Mouse (Mus musculus): ENCODE data around the gene Bcl2. TPM values are rescaled to one million over a fixed set of nuclear protein-coding genes. Genes with fewer than 3 reads are reported as not detected.
A peak's percentile ranks its signal among the peaks of the same experiment; 100 is the strongest.

The Bcl2 gene
- polyA plus RNA-seq, 1 experiment from 2014 or later: 8.1 TPM

DNA sequence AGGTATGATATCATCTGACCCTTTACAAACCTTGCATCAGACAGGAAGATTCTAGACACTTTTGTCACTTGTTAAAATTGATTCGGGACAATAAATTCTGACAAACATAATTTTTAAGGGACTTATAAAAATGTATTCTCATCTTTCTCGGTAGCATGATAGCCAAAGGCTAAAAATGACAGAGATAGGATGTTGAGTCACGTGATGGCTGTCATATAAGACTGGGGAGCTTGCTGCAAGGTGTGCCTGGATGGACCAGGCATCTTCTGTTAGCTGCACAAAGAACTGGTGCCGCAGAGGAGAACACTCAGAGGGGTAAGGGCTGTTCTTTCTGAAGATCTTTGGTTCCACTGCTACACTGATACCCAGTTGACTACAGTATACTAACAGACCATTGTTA, 112.8 kb downstream of the Bcl2 start:
- no peak overlapping the region for H3K27ac ChIP-seq
- H3K4me1 ChIP-seq: peaks cover 11% of the 10 kb centered on the region
- H3K9me3 ChIP-seq: no peaks in the 10 kb centered on the region
- no peak for DNase-seq (ENCODE audit: extremely low spot score, low spot score)
- H3K4me3 ChIP-seq: no peak overlapping the region
- WGBS: 91% methylated on average over 4 of the region's 4 CpGs
- no peaks in the 10 kb centered on the region for H3K36me3 ChIP-seq (replicated peaks)
- no peaks in the 10 kb centered on the region for H3K27me3 ChIP-seq (ENCODE audit: poor library complexity, severe bottlenecking)

DNA sequence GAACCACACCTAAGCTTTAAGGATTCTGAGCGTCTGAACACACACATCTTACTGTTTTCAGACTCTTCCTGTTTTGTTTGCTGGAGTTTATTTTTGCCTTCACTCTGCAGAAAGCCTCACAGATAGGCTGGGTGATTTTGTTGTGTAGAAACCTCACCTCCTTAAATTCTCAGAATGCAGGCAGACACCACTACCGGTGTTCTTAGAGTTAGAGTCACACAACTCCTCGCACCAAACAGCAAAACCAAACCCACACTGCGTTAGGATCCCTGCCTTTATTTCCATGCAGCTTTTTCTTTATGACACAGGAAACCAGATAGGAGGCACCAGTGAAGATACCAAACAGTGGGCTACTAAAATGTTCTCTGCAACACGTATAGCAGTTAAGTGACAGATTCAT, 113.2 kb downstream of the Bcl2 start:
- H3K4me3 ChIP-seq: no peak overlapping the region
- H3K9me3 ChIP-seq: no peaks in the 10 kb centered on the region
- peaks cover 11% of the 10 kb centered on the region for H3K4me1 ChIP-seq
- H3K36me3 ChIP-seq (replicated peaks): no peaks in the 10 kb centered on the region
- H3K27ac ChIP-seq: no peak overlapping the region
- DNase-seq (ENCODE audit: extremely low spot score, low spot score): no peak
- H3K27me3 ChIP-seq (ENCODE audit: poor library complexity, severe bottlenecking): no peaks in the 10 kb centered on the region
- 91% methylated on average over 5 of the region's 5 CpGs for WGBS

DNA sequence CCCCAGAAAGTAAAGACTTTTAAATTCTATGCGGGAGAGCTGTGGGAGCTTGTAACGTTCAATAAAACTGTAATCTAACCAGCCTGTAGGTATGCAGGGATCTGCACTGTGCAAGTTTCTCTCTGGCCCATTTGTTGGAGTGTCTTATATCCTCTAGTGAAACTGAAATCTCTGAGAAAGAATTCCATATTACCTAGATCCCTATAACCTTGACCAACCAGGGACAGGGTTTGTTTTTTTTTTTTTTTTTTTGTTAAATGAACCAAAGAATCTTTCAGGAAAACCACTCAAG, 115.8 kb downstream of the Bcl2 start:
- 99% methylated on average over 2 of the region's 2 CpGs for WGBS
- Histone ChIP-seq H3K27me3 (ENCODE audit: poor library complexity, severe bottlenecking) (no peaks in the 10 kb centered on the region), H3K36me3 (replicated peaks) (no peaks in the 10 kb centered on the region)

DNA sequence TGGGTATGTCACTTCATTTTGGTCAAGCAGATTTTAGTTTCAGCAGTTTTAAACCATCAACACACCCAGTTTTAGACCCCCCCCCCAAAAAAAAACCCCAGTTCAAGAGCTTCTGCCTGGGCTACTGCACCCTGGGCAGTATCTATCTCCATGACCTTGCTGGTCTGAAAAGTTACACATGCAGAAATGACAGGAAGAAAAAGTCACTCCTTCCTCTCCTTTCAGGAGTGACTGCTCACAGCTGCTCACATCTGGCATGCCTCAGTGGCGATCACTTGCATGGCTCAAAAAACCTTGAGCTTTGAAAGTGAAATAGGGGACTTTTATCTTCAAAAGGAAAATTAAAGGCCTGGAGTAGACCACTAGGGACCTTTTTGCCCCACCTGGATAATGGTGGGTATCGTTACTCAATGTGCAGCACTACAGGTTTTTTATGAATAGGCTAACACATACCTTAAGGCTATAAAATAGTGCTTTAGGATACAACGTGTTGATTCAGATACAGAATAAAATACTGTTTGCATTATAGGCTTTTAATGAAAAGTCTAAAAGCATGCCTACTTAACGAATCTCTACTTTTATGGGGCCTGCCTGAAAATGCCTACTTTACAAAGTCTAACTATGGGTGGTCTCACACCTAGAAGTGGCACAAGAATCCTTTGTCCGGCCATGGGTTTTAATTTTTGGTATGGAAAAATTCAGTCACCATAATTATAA, 116.3 kb downstream of the Bcl2 start:
- Histone ChIP-seq H3K9me3 (no peaks in the 10 kb centered on the region), H3K36me3 (replicated peaks) (no peaks in the 10 kb centered on the region), H3K27me3 (ENCODE audit: poor library complexity, severe bottlenecking) (no peaks in the 10 kb centered on the region), H3K4me1 (peaks cover 1% of the 10 kb centered on the region), H3K27ac (no peak overlapping the region), H3K4me3 (no peak overlapping the region)
- 85% methylated on average over 5 of the region's 5 CpGs for WGBS
- DNase-seq (ENCODE audit: extremely low spot score, low spot score): no peak

More for the DNA sequence above, 115.8 kb downstream of the Bcl2 start:
- peaks cover 6% of the 10 kb centered on the region for H3K4me1 ChIP-seq
- no peak for DNase-seq (ENCODE audit: extremely low spot score, low spot score)
- no peaks in the 10 kb centered on the region for H3K9me3 ChIP-seq
- no peak overlapping the region for H3K27ac ChIP-seq
- no peak overlapping the region for H3K4me3 ChIP-seq

DNA sequence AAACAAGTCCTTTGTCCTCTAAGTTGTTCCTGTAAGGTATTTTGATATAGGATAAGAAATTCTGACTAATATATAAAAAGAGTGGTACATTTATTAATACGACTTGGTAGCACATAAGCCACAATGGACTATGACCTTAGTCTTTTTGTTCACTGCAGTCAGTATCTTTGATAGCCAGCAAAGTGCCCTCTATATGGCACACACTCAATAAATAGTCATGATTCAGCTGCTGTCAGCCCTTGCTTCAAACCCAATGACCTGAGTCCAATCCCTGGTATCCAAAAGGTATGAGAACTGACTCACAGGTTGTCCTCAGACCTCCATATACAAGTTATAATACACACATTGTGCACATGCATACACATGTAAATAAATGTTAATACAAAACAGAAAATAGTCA, 117.7 kb downstream of the Bcl2 start:
- no peaks in the 10 kb centered on the region for H3K9me3 ChIP-seq
- no peak overlapping the region for H3K27ac ChIP-seq
- H3K4me1 ChIP-seq: peaks cover 2% of the 10 kb centered on the region
- no peak for DNase-seq (ENCODE audit: extremely low spot score, low spot score)
- H3K4me3 ChIP-seq: no peak overlapping the region
- 100% methylated on average over 1 of the region's 1 CpGs for WGBS
- H3K27me3 ChIP-seq (ENCODE audit: poor library complexity, severe bottlenecking): no peaks in the 10 kb centered on the region
- H3K36me3 ChIP-seq (replicated peaks): no peaks in the 10 kb centered on the region

DNA sequence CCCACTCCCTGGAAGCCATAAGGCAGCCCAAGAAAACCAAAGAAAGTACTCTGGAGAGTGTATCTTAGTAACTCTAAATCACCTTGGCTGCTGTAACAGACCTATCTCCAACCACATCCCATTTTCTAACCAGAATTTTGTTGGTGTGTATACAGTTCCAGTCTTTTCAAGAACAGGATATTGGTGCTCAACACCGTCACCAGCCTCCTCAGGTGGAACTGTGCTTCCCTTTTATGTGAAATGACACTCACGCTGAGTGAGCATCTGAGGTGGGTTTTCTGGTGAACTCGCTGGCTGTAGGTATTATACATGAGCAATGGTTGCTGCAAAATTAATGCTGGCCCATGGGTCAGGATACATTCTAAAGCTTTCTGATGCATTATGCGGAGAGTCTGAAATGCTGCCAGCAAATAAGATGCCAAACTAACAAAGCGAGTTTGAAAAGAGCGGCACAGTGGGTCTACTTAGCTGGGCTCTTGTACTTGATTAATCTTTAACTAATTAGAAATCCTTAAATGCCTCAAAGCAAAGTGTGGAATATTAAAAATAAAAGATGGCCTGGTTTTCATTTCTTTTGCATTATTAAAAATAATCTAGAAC, 118.7 kb downstream of the Bcl2 start:
- H3K4me1 ChIP-seq: peaks cover 7% of the 10 kb centered on the region
- H3K27me3 ChIP-seq (ENCODE audit: poor library complexity, severe bottlenecking): no peaks in the 10 kb centered on the region
- H3K9me3 ChIP-seq: no peaks in the 10 kb centered on the region
- H3K4me3 ChIP-seq: no peak overlapping the region
- WGBS: 90% methylated on average over 6 of the region's 6 CpGs
- no peak overlapping the region for H3K27ac ChIP-seq
- no peak for DNase-seq (ENCODE audit: extremely low spot score, low spot score)
- H3K36me3 ChIP-seq (replicated peaks): no peaks in the 10 kb centered on the region

DNA sequence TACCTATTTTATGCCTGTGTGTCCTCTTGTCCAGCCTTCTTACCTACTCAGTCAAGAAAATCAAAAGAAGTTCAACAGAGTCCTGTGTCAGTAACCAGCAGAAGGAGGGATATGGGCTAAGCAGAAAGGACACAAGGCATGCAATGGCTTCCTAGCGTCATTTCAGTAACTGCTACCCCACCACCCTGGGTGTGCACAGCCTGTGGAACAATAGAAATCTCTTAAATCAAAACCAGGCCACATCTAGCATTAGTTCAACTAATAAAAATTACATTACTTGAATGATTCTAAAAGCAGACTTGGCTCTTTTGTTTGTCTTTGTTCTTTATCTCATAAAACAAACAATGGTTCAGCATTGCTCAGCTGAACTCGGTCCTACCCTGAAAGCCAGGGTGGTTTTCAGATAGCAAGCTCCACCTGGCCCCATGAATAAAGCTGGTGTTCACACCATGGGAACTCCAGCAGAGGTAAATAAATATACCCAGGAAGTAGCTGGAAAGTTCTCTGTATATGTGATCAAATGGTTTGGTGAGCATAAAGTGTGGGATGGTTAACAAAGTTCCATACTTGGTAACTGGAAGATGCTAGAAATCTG, 122.8 kb downstream of the Bcl2 start:
- H3K27ac ChIP-seq: no peak overlapping the region

DNA sequence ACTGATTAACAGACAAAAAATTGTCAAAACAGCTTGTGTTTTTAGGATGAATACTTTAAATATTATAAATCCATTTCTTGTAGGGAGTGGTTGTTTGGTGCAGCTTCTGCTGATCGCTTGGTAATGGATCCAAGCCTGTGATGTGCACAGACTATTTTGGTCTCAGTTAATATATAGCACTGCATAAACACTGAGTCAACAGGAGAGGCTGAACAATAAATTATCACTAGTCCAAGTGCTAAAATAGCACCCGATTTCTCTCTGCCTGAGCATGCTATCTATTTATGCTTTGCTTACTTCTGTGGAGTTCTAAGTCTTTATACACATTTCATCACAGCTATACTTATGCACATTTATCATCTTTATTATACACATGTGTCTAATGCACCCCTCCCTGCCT, 124.9 kb downstream of the Bcl2 start:
- peaks cover 19% of the 10 kb centered on the region for H3K4me1 ChIP-seq
- no peak overlapping the region for H3K4me3 ChIP-seq

More for the DNA sequence above, 122.8 kb downstream of the Bcl2 start:
- Histone ChIP-seq H3K27me3 (ENCODE audit: poor library complexity, severe bottlenecking) (no peaks in the 10 kb centered on the region), H3K9me3 (no peaks in the 10 kb centered on the region), H3K36me3 (replicated peaks) (no peaks in the 10 kb centered on the region), H3K4me1 (peaks cover 7% of the 10 kb centered on the region), H3K4me3 (no peak overlapping the region)
- WGBS: 66% methylated on average over 2 of the region's 2 CpGs
- DNase-seq (ENCODE audit: extremely low spot score, low spot score): no peak

DNA sequence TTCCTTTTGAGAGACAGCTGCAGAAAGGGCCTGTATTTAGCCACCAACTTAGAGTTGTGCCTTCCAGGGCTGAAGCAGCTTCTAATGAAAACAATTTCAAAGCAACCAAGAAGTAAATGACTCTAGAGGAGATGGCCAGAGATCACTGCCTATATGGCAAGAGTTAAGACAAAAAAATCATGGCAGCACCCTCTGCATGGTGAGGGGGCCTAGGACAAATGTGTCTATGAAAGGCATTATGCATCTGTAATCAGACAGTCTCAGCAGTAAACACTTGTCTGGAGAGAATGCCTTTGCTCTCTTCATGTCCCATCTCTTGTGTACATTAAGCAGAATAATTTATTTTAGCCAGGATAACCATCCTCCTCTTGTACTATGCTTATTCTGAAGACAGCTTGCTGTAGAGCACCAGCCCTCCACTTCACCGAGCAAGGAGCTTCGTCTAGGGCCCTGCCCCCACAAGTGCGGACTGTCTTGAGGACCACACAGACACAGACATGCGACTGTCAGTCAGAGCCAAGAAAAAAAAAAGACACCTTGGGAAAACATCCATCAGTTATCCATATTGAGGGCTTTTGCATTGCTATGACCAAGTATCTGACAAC, 126.1 kb downstream of the Bcl2 start:
- no peak overlapping the region for H3K4me3 ChIP-seq
- 91% methylated on average over 4 of the region's 4 CpGs for WGBS
- DNase-seq (ENCODE audit: extremely low spot score, low spot score): no peak

More for the DNA sequence above, 124.9 kb downstream of the Bcl2 start:
- no peak for DNase-seq (ENCODE audit: extremely low spot score, low spot score)
- 93% methylated on average over 2 of the region's 2 CpGs for WGBS
- no peaks in the 10 kb centered on the region for H3K9me3 ChIP-seq
- no peak overlapping the region for H3K27ac ChIP-seq
- H3K27me3 ChIP-seq (ENCODE audit: poor library complexity, severe bottlenecking): no peaks in the 10 kb centered on the region
- no peaks in the 10 kb centered on the region for H3K36me3 ChIP-seq (replicated peaks)

DNA sequence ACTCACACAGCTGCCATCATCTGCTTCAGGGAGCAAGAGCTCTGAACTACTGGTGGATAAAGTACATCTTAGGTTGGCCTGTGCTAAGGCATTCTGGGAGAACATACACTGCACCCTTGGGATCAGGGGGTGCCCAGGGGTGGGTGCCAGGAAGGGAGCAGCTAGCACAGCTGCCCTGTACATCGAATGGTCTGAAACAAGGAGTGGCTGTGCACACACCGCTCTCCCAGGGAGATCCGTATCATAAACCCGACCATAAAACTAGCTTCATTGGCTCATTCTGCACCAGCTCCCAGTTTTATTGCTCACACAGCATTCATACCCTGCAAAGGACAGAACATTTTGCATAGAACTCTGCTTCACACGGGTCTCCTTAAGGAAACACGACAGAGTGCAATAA, 127.3 kb downstream of the Bcl2 start:
- H3K4me1 ChIP-seq: peaks cover 35% of the 10 kb centered on the region
- H3K27me3 ChIP-seq (ENCODE audit: poor library complexity, severe bottlenecking): no peaks in the 10 kb centered on the region
- H3K9me3 ChIP-seq: no peaks in the 10 kb centered on the region
- H3K27ac ChIP-seq: no peak overlapping the region
- no peak overlapping the region for H3K4me3 ChIP-seq
- no peak for DNase-seq (ENCODE audit: extremely low spot score, low spot score)
- H3K36me3 ChIP-seq (replicated peaks): no peaks in the 10 kb centered on the region
- WGBS: 93% methylated on average over 6 of the region's 6 CpGs

More for the DNA sequence above, 126.1 kb downstream of the Bcl2 start:
- Histone ChIP-seq H3K27me3 (ENCODE audit: poor library complexity, severe bottlenecking) (no peaks in the 10 kb centered on the region), H3K36me3 (replicated peaks) (no peaks in the 10 kb centered on the region), H3K27ac (no peak overlapping the region), H3K4me1 (peaks cover 31% of the 10 kb centered on the region), H3K9me3 (no peaks in the 10 kb centered on the region)

DNA sequence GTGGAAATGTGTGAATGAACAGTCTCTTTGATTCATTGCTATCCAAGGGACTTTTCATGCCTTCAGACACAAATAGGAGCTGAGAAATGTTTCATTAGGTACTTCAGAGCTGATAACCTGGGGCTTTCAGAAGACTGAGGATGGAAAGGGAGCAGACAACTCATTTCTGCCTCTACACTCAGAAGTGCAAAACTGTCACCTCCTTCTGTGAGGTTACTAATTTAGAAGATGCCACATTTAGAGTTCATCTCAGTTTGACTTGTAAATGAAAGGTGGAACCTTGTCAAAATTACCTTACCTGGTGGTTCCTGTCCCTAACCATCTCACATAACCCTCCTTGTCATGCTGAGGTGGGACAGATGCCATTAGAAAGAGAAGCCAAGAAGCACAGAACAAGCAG, 128.7 kb downstream of the Bcl2 start:
- Histone ChIP-seq H3K36me3 (replicated peaks) (no peaks in the 10 kb centered on the region), H3K4me3 (no peak overlapping the region), H3K27ac (no peak overlapping the region; the same call in 1 of the 2 replicates), H3K4me1 (peaks cover 28% of the 10 kb centered on the region), H3K9me3 (no peaks in the 10 kb centered on the region), H3K27me3 (ENCODE audit: poor library complexity, severe bottlenecking) (no peaks in the 10 kb centered on the region)
- no peak for DNase-seq (ENCODE audit: extremely low spot score, low spot score)

DNA sequence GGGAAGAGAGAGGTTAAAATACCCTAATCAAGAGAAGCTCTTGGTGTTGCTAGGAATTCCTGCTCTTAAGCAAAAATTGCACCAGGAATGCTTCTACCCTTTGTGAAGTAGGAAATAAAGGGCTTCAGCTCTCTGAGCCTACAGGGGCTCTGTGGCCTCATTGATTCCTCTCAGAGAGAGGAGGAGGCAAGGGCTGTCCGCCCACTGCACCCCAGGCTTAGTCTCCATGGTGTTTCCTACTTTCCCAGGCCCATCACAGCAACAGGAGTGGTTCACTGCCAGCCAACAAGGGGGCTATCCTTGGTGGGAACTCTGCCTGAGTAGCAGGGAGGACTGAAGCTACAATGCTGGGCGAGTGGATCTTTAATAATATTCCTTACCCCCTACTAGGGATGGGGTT, 129.2 kb downstream of the Bcl2 start:
- 68% methylated on average over 2 of the region's 2 CpGs for WGBS
- no peaks in the 10 kb centered on the region for H3K36me3 ChIP-seq (replicated peaks)
- H3K4me3 ChIP-seq: no peak overlapping the region
- peaks cover 28% of the 10 kb centered on the region for H3K4me1 ChIP-seq
- no peaks in the 10 kb centered on the region for H3K9me3 ChIP-seq
- no peak for DNase-seq (ENCODE audit: extremely low spot score, low spot score)
- H3K27ac ChIP-seq: peak overlapping the region; percentile 32; the same call in 1 of the 2 replicates
- no peaks in the 10 kb centered on the region for H3K27me3 ChIP-seq (ENCODE audit: poor library complexity, severe bottlenecking)

DNA sequence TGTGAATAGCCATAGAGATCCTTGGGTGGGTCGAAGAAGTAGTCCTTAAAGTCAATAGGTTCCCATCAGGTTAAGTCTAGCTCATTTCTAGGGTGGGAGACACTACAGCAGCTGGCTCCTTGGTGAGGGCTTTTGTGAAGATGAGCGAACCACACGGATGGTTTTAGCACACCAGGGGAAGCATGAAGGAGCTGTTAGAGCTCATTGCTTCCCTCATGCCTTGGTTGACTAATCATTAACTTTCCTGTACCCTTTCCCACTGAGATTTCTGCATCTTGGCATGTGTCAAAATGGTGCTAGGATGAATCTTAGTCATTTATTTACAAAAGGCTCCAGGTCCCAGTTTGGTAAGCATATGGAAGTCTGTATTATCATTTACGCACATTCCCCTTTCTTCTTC, 129.8 kb downstream of the Bcl2 start:
- no peak overlapping the region for H3K4me3 ChIP-seq
- peak overlapping the region; percentile 60; the same call in 1 of the 2 replicates for H3K27ac ChIP-seq
- no peaks in the 10 kb centered on the region for H3K27me3 ChIP-seq (ENCODE audit: poor library complexity, severe bottlenecking)
- H3K4me1 ChIP-seq: peaks cover 28% of the 10 kb centered on the region
- WGBS: 90% methylated on average over 4 of the region's 4 CpGs
- no peak for DNase-seq (ENCODE audit: extremely low spot score, low spot score)
- no peaks in the 10 kb centered on the region for H3K9me3 ChIP-seq
- no peaks in the 10 kb centered on the region for H3K36me3 ChIP-seq (replicated peaks)
